ENCODE assay signal across 21 mouse cellular contexts in genomic region chr1:73860421-73860820, GRCm38 (mm10).
A peak's percentile ranks its signal among the peaks of the same experiment; 100 is the strongest.
DNase-seq lines count a peak whose midpoint lies in the region; ATAC-seq lines count a peak whose summit lies in the region.
"Had no signal": no experiment of that assay in that cellular context is flagged by ENCODE, and none has a peak within 500 bp of the region (broad histone marks: within the 10 kb centered on the region; RNA-seq: fewer than 3 reads in every experiment).

No protein-coding gene starts in this region.

- H3K27ac ChIP-seq in embryonic facial prominence, embryonic 14.5 days (replicated peaks; ENCODE audit: low read depth, low read length): no peak overlapping the region
- H3K27ac ChIP-seq in embryonic facial prominence, embryonic 10.5 days (replicated peaks): no peak overlapping the region
- no peak overlapping the region for H3K27ac ChIP-seq in heart, embryonic 11.5 days (ENCODE audit: low read depth, low read length)
- H3K27ac ChIP-seq in midbrain, embryonic 10.5 days (replicated peaks): peak overlapping the region; percentile 46; the same call in 1 of the 2 replicates
- no peak overlapping the region for H3K27ac ChIP-seq in midbrain, embryonic 14.5 days (replicated peaks; ENCODE audit: low read depth, low read length)
- H3K27ac ChIP-seq in limb, embryonic 10.5 days: peak overlapping the region; percentile 37

- WGBS in embryonic facial prominence, embryonic 14.5 days: 91% methylated on average over 3 of the region's 3 CpGs
- 78% methylated on average over 3 of the region's 3 CpGs for WGBS in embryonic facial prominence, embryonic 10.5 days
- 82% methylated on average over 3 of the region's 3 CpGs for WGBS in heart, embryonic 11.5 days (ENCODE audit: insufficient replicate concordance)
- WGBS in midbrain, embryonic 10.5 days: 79% methylated on average over 3 of the region's 3 CpGs
- 81% methylated on average over 3 of the region's 3 CpGs for WGBS in midbrain, embryonic 14.5 days
- 74% methylated on average over 3 of the region's 3 CpGs for WGBS in limb, embryonic 10.5 days

- H3K4me3 ChIP-seq in embryonic facial prominence, embryonic 14.5 days (ENCODE audit: low read depth, low read length): no peak overlapping the region
- H3K4me3 ChIP-seq in embryonic facial prominence, embryonic 10.5 days: no peak overlapping the region
- H3K4me3 ChIP-seq in heart, embryonic 11.5 days (ENCODE audit: low read depth, low read length): no peak overlapping the region
- H3K4me3 ChIP-seq in midbrain, embryonic 10.5 days: no peak overlapping the region
- no peak overlapping the region for H3K4me3 ChIP-seq in midbrain, embryonic 14.5 days (replicated peaks; ENCODE audit: low read depth, low read length)
- H3K4me3 ChIP-seq in limb, embryonic 10.5 days: no peak overlapping the region

- peaks cover 15% of the 10 kb centered on the region for H3K4me1 ChIP-seq in embryonic facial prominence, embryonic 14.5 days (ENCODE audit: control insufficient read depth, insufficient read depth, low read length)
- H3K4me1 ChIP-seq in embryonic facial prominence, embryonic 10.5 days: peaks cover 22% of the 10 kb centered on the region
- no peaks in the 10 kb centered on the region for H3K4me1 ChIP-seq in heart, embryonic 11.5 days (ENCODE audit: control insufficient read depth, insufficient read depth, low read length)
- peaks cover 17% of the 10 kb centered on the region for H3K4me1 ChIP-seq in midbrain, embryonic 10.5 days
- peaks cover 4% of the 10 kb centered on the region; the same call in 1 of the 2 replicates for H3K4me1 ChIP-seq in midbrain, embryonic 14.5 days (ENCODE audit: control insufficient read depth, insufficient read depth, low read length)
- H3K4me1 ChIP-seq in limb, embryonic 10.5 days: peaks cover 21% of the 10 kb centered on the region

- ATAC-seq in embryonic facial prominence, embryonic 14.5 days (ENCODE audit: low read depth): no peak
- no peak for ATAC-seq in heart, embryonic 11.5 days (replicated peaks; ENCODE audit: insufficient number of reproducible peaks, low FRiP score, low TSS enrichment)
- no peak for ATAC-seq in midbrain, embryonic 14.5 days (ENCODE audit: low FRiP score, low TSS enrichment)
- ATAC-seq: activated CD4-positive, CD25-positive, alpha-beta regulatory T cell, adult 4 months; CD4-positive, CD25-positive, alpha-beta regulatory T cell, adult 4 months; Patski had no signal

- no peak overlapping the region for H3K4me2 ChIP-seq in embryonic facial prominence, embryonic 14.5 days (ENCODE audit: low read depth, low read length)
- H3K4me2 ChIP-seq in heart, embryonic 11.5 days: no peak overlapping the region
- H3K4me2 ChIP-seq in midbrain, embryonic 14.5 days (ENCODE audit: low read length): no peak overlapping the region

- no peaks in the 10 kb centered on the region for H3K9me3 ChIP-seq in embryonic facial prominence, embryonic 14.5 days (ENCODE audit: control insufficient read depth, low read length)
- H3K9me3 ChIP-seq in embryonic facial prominence, embryonic 10.5 days: no peaks in the 10 kb centered on the region
- no peaks in the 10 kb centered on the region for H3K9me3 ChIP-seq in heart, embryonic 11.5 days (replicated peaks; ENCODE audit: control insufficient read depth, low read length)
- H3K9me3 ChIP-seq in midbrain, embryonic 10.5 days (replicated peaks): no peaks in the 10 kb centered on the region
- no peaks in the 10 kb centered on the region for H3K9me3 ChIP-seq in midbrain, embryonic 14.5 days (ENCODE audit: control insufficient read depth, low read length)
- no peaks in the 10 kb centered on the region for H3K9me3 ChIP-seq in limb, embryonic 10.5 days (replicated peaks)
- H3K9me3 ChIP-seq: G1E had no signal

- peak; percentile 20 for DNase-seq in embryonic facial prominence, embryonic 14.5 days (ENCODE audit: low spot score)
- DNase-seq in embryonic facial prominence, embryonic 10.5 days (ENCODE audit: low spot score): no peak
- peak; percentile 74 for DNase-seq in heart, adult 11 months
- no peak for DNase-seq in midbrain, embryonic 10.5 days (ENCODE audit: low spot score)
- DNase-seq in midbrain, embryonic 14.5 days: no peak
- DNase-seq in limb, embryonic 10.5 days (ENCODE audit: low spot score): no peak
- no peak for DNase-seq in layer of hippocampus, adult 18-20 months (ENCODE audit: low spot score in 2 of 2)
- DNase-seq: adrenal gland, adult 2 months; adrenal gland, adult 8-10 months; adrenal gland, postnatal 10 days; adrenal gland, postnatal 14 days; adrenal gland, postnatal 25 days; adrenal gland, postnatal 36 days; B cell, adult 2 months; cerebellum, adult 11 months; cerebellum, adult 11-12 months had no signal

- H3K27me3 ChIP-seq in embryonic facial prominence, embryonic 14.5 days (replicated peaks; ENCODE audit: control insufficient read depth, insufficient read depth, low read length): no peaks in the 10 kb centered on the region
- H3K27me3 ChIP-seq in embryonic facial prominence, embryonic 10.5 days (replicated peaks; ENCODE audit: low read depth, poor library complexity, severe bottlenecking): no peaks in the 10 kb centered on the region
- peaks cover 2% of the 10 kb centered on the region for H3K27me3 ChIP-seq in heart, embryonic 11.5 days (ENCODE audit: control insufficient read depth, insufficient read depth, low read length)
- H3K27me3 ChIP-seq in midbrain, embryonic 10.5 days (ENCODE audit: low read depth, poor library complexity, severe bottlenecking): no peaks in the 10 kb centered on the region
- no peaks in the 10 kb centered on the region for H3K27me3 ChIP-seq in midbrain, embryonic 14.5 days (ENCODE audit: control insufficient read depth, insufficient read depth, low read length)
- no peaks in the 10 kb centered on the region for H3K27me3 ChIP-seq in limb, embryonic 10.5 days (ENCODE audit: low read depth, poor library complexity, severe bottlenecking)
- H3K27me3 ChIP-seq: Patski had no signal

- H3K9ac ChIP-seq in embryonic facial prominence, embryonic 14.5 days (ENCODE audit: low read depth, low read length): no peak overlapping the region
- no peak overlapping the region for H3K9ac ChIP-seq in heart, embryonic 11.5 days (ENCODE audit: low read depth, low read length)
- H3K9ac ChIP-seq in midbrain, embryonic 14.5 days (replicated peaks; ENCODE audit: low read length): no peak overlapping the region

- H3K36me3 ChIP-seq in embryonic facial prominence, embryonic 14.5 days (ENCODE audit: control insufficient read depth, insufficient read depth, low read length): no peaks in the 10 kb centered on the region
- no peaks in the 10 kb centered on the region for H3K36me3 ChIP-seq in embryonic facial prominence, embryonic 10.5 days (replicated peaks)
- no peaks in the 10 kb centered on the region for H3K36me3 ChIP-seq in heart, embryonic 11.5 days (ENCODE audit: control insufficient read depth, insufficient read depth, low read length)
- no peaks in the 10 kb centered on the region for H3K36me3 ChIP-seq in midbrain, embryonic 10.5 days
- H3K36me3 ChIP-seq in midbrain, embryonic 14.5 days (ENCODE audit: control insufficient read depth, insufficient read depth, low read length): no peaks in the 10 kb centered on the region
- H3K36me3 ChIP-seq in limb, embryonic 10.5 days: no peaks in the 10 kb centered on the region
- H3K36me3 ChIP-seq: G1E had no signal

Comparison
In these comparisons a context has a peak if more than half of its experiments do, and no peak if none do; other contexts are left out.
1. DNase-seq: peak in embryonic facial prominence, embryonic 14.5 days (single experiment) and heart, adult 11 months (single experiment); none in embryonic facial prominence, embryonic 10.5 days (single experiment), midbrain, embryonic 10.5 days (single experiment), midbrain, embryonic 14.5 days (single experiment), limb, embryonic 10.5 days (single experiment) and layer of hippocampus, adult 18-20 months (0 of 2).
2. H3K27ac ChIP-seq: peak in midbrain, embryonic 10.5 days (single experiment) and limb, embryonic 10.5 days (single experiment); none in embryonic facial prominence, embryonic 14.5 days (single experiment), embryonic facial prominence, embryonic 10.5 days (single experiment), heart, embryonic 11.5 days (single experiment) and midbrain, embryonic 14.5 days (single experiment).